Comparison of ENCODE assay signal across 8 mouse cellular contexts in the genomic region with DNA sequence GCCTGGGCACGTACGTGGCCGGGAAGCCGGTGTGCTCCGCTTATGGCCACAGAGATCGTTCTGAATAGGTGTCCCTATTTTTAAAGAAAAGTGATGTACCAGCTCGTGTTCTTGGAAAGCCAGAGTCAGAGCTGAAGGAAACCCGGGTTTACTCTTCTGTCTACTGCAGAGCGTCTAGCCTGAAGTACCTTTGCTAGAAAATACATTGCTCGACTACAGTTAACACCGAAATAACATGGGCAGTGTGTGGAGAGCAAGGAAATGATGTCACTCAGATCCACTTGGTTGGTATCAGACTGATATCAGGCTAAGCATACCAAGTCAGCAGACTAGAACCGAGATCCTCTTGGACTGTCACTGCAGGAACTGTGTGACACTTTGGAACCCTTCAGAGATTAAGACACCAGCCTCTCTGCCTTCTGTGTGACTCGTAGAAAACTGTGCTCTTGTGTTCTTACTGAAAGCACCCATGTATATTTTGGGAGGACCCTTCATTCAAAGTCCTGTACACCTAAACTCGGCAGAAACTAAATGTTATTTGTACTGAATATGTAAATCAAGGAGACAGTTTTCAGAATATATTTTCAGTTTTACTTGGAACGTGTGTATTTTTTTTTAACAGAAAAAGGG. TPM values are rescaled to one million over a fixed set of nuclear protein-coding genes. Genes with fewer than 3 reads are reported as not detected.
DNase-seq lines count a peak whose midpoint lies in the region; ATAC-seq and TF ChIP-seq lines count a peak whose summit lies in the region.

No protein-coding gene starts in this region.

- peak overlapping the region; percentile 88 for H3K9ac ChIP-seq in kidney, embryonic 15.5 days
- H3K9ac ChIP-seq in forebrain, embryonic 14.5 days (ENCODE audit: low read length) = peak overlapping the region; percentile 90
- peak overlapping the region; percentile 91 for H3K9ac ChIP-seq in limb, embryonic 13.5 days

- peak overlapping the region; percentile 67 for H3ac ChIP-seq in myocyte (ENCODE audit: control insufficient read depth, insufficient read length)

- H3K79me2 ChIP-seq in myocyte (ENCODE audit: control insufficient read depth, insufficient read depth) = peaks cover 51% of the 10 kb centered on the region

- peak overlapping the region; percentile 97 for H3K27ac ChIP-seq in kidney, embryonic 15.5 days
- peak overlapping the region; percentile 93 for H3K27ac ChIP-seq in forebrain, embryonic 14.5 days (ENCODE audit: low read depth, low read length)
- peak overlapping the region; percentile 86 for H3K27ac ChIP-seq in limb, embryonic 13.5 days

- ATAC-seq in kidney, embryonic 15.5 days (replicated peaks; ENCODE audit: low FRiP score) = peak; percentile 49
- ATAC-seq in forebrain, embryonic 14.5 days = peak; percentile 6
- ATAC-seq in limb, embryonic 13.5 days (ENCODE audit: low FRiP score, low read depth) = no peak

- DNase-seq in kidney, adult 8-10 months = no peak
- peak; percentile 50 for DNase-seq in R1 (ENCODE audit: low read depth, low spot score)
- peak; percentile 44 for DNase-seq in forebrain, embryonic 14.5 days (ENCODE audit: low spot score)
- DNase-seq in urinary bladder, postnatal 4 days (ENCODE audit: low spot score in 2 of 2) = no peak
- no peak for DNase-seq in gastrocnemius, postnatal 25 days

- peaks cover 28% of the 10 kb centered on the region for H3K27me3 ChIP-seq in kidney, embryonic 15.5 days
- H3K27me3 ChIP-seq in forebrain, embryonic 14.5 days (replicated peaks; ENCODE audit: control insufficient read depth, insufficient read depth, low read length) = peaks cover 27% of the 10 kb centered on the region
- peaks cover 30% of the 10 kb centered on the region for H3K27me3 ChIP-seq in limb, embryonic 13.5 days
- H3K27me3 ChIP-seq in myocyte (ENCODE audit: control insufficient read depth, insufficient read depth, insufficient read length) = no peaks in the 10 kb centered on the region

- no peak for TF ChIP-seq POLR2A in myocyte (IDR thresholded peaks at IDR 0.05; ENCODE audit: insufficient read length, low read depth)

- H3K4me2 ChIP-seq in kidney, embryonic 15.5 days = peak overlapping the region; percentile 60
- peak overlapping the region; percentile 58 for H3K4me2 ChIP-seq in forebrain, embryonic 14.5 days (ENCODE audit: low read length)
- H3K4me2 ChIP-seq in limb, embryonic 13.5 days (replicated peaks) = peak overlapping the region; percentile 73
- H3K4me2 ChIP-seq in myocyte (ENCODE audit: low read depth) = peak overlapping the region; percentile 81

- peaks cover 29% of the 10 kb centered on the region for H3K36me3 ChIP-seq in kidney, embryonic 15.5 days
- peaks cover 25% of the 10 kb centered on the region for H3K36me3 ChIP-seq in forebrain, embryonic 14.5 days (ENCODE audit: control insufficient read depth, insufficient read depth, low read length)
- peaks cover 23% of the 10 kb centered on the region for H3K36me3 ChIP-seq in limb, embryonic 13.5 days
- peaks cover 17% of the 10 kb centered on the region for H3K36me3 ChIP-seq in myocyte (ENCODE audit: control insufficient read depth, insufficient read depth)

- H3K4me3 ChIP-seq in kidney, embryonic 15.5 days (replicated peaks) = peak overlapping the region; percentile 85
- H3K4me3 ChIP-seq in forebrain, embryonic 14.5 days (ENCODE audit: low read depth, low read length) = peak overlapping the region; percentile 80
- peak overlapping the region; percentile 81 for H3K4me3 ChIP-seq in limb, embryonic 13.5 days
- peak overlapping the region; percentile 86 for H3K4me3 ChIP-seq in myocyte

- 3% methylated on average over 15 of the region's 15 CpGs for WGBS in kidney, embryonic 15.5 days
- WGBS in forebrain, embryonic 14.5 days = 4% methylated on average over 15 of the region's 15 CpGs
- WGBS in limb, embryonic 13.5 days = 4% methylated on average over 15 of the region's 15 CpGs

- H3K9me3 ChIP-seq in kidney, embryonic 15.5 days (replicated peaks) = 0 out of 2 replicates have a peak, but pooled peaks cover 4% of the 10 kb centered on the region
- H3K9me3 ChIP-seq in forebrain, embryonic 14.5 days (replicated peaks; ENCODE audit: control insufficient read depth, low read length) = no peaks in the 10 kb centered on the region; the same call in 1 of the 2 replicates
- peaks cover 5% of the 10 kb centered on the region; the same call in 1 of the 2 replicates for H3K9me3 ChIP-seq in limb, embryonic 13.5 days

- peaks cover 5% of the 10 kb centered on the region; the same call in 1 of the 2 replicates for H3K4me1 ChIP-seq in kidney, embryonic 15.5 days
- H3K4me1 ChIP-seq in forebrain, embryonic 14.5 days (ENCODE audit: control insufficient read depth, insufficient read depth, low read length) = peaks cover 6% of the 10 kb centered on the region
- peaks cover 10% of the 10 kb centered on the region for H3K4me1 ChIP-seq in limb, embryonic 13.5 days

TF ChIP-seq in myocyte, 11 proteins besides CTCF, POLR2A, EP300 and RAD21:
- TF ChIP-seq MYOD1 (IDR thresholded peaks at IDR 0.05; ENCODE audit: control insufficient read depth in 1 of 3, insufficient read length in 2 of 3, low read depth in 2 of 3) (no peak), TCF12 (IDR thresholded peaks at IDR 0.05; ENCODE audit: insufficient read depth, poor library complexity, severe bottlenecking) (no peak), SRF (IDR thresholded peaks at IDR 0.05; ENCODE audit: control insufficient read depth, insufficient read length, low read depth) (no peak), TCF3 (IDR thresholded peaks at IDR 0.05; ENCODE audit: insufficient read length, low read depth) (no peak), MAX (IDR thresholded peaks at IDR 0.05; ENCODE audit: low read depth) (no peak), MYOG (IDR thresholded peaks at IDR 0.05; ENCODE audit: control insufficient read depth in 1 of 3, insufficient read depth in 1 of 3, insufficient read length in 2 of 3, low read depth in 2 of 3) (no peak)

RNA-seq across cellular contexts. Expression of a gene that starts 0.9 kb away (rescaled TPM):
- polyA plus RNA-seq in kidney, embryonic 15.5 days (2015; fragmentation: Nextera tagmentation; extraction: Ambion mirVana) = 99.5 and 107 TPM in 2 replicates
- 105 and 121 TPM in 2 replicates for polyA plus RNA-seq in forebrain, embryonic 14.5 days (2014; fragmentation: Nextera tagmentation; extraction: Ambion mirVana)
- 128 and 130 TPM in 2 replicates for polyA plus RNA-seq in limb, embryonic 13.5 days (2015; fragmentation: Nextera tagmentation; extraction: Ambion mirVana)
- polyA plus RNA-seq in myocyte (2012; fragmentation: generic; extraction: Trizol) = 12.0 TPM
- total RNA-seq in gastrocnemius, postnatal 25 days (2021) = 10 to 100 TPM; 46.4 to 50.2 TPM

RNA-seq across cellular contexts. Expression of a gene that starts 31.8 kb away (rescaled TPM):
- 4.5 and 7.2 TPM in 2 replicates for polyA plus RNA-seq in kidney, embryonic 15.5 days (2015; fragmentation: Nextera tagmentation; extraction: Ambion mirVana)
- polyA plus RNA-seq in forebrain, embryonic 14.5 days (2014; fragmentation: Nextera tagmentation; extraction: Ambion mirVana) = 1.8 and 3.1 TPM in 2 replicates
- polyA plus RNA-seq in limb, embryonic 13.5 days (2015; fragmentation: Nextera tagmentation; extraction: Ambion mirVana) = 3.5 and 4.6 TPM in 2 replicates
- not detected for polyA plus RNA-seq in myocyte (2012; fragmentation: generic; extraction: Trizol)
- total RNA-seq in gastrocnemius, postnatal 25 days (2021) = 1 to 10 TPM in 1 of 2 experiments, under 1 TPM in 1; 0.31 to 2.7 TPM

Comparison
In these comparisons a context has a peak if more than half of its experiments do, and no peak if none do; other contexts are left out.
1. DNase-seq: peak in R1 (single experiment) and forebrain, embryonic 14.5 days (single experiment); none in kidney, adult 8-10 months (0 of 2), urinary bladder, postnatal 4 days (0 of 2) and gastrocnemius, postnatal 25 days (single experiment).
2. Peak in every context shown above with its lines, with median percentiles within 50 percentile points of each other: H3K27ac ChIP-seq, H3K4me2 ChIP-seq, H3K4me3 ChIP-seq and H3K9ac ChIP-seq.